In the genomic region with DNA sequence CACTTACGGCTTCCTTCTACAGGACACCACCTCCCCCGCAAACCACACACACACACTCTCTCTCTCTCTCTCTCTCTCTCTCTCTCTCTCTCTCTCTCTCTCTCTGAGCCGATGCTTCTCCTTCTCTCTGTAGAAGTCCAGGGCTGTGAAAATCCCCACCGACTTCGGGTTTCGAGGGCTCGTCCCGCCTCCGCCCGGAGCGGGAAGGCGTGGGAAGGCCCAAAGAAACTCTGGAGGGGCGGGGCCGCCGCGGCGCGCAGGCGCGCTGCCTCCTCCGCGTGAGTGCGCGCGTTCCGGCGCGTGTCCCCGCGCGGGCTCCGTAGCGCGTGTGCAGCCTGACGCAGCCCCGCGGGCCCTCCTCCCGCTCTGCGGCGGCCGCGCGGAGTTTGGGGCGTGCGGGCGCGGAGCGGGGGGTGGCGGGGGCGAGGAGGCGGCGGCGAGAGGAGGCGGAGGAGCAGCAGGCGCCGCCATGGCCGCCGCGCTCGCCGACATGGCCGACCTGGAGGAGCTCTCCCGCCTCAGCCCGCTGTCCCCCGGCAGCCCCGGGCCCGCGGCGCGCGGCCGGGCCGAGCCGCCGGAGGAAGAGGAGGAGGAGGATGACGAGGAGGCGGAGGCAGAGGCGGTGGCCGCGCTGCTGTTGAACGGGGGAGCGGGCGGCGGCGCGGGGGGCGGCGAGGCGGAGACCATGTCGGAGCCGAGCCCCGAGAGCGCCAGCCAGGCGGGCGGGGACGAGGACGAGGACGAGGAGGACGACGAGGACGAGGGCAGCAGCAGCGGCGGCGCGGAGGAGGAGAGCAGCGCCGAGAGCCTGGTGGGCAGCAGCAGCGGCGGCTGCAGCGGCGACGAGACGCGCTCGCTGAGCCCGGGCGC, we compare ENCODE assay signal across 8 mouse cellular contexts. TPM values are rescaled to one million over a fixed set of nuclear protein-coding genes. Genes with fewer than 3 reads are reported as not detected.
DNase-seq lines count a peak whose midpoint lies in the region; ATAC-seq and TF ChIP-seq lines count a peak whose summit lies in the region.

No protein-coding gene starts in this region.

- peak overlapping the region; percentile 99 for H3K27ac ChIP-seq in forebrain, postnatal 0 days (ENCODE audit: low read depth, low read length)
- peak overlapping the region; percentile 94 for H3K27ac ChIP-seq in lung, embryonic 16.5 days (ENCODE audit: low read length)

- peak overlapping the region; percentile 75 for H3K4me2 ChIP-seq in forebrain, postnatal 0 days (ENCODE audit: low read depth)
- H3K4me2 ChIP-seq in lung, embryonic 16.5 days (ENCODE audit: low read depth, low read length): peak overlapping the region; percentile 85

- H3K4me3 ChIP-seq in G1E (ENCODE audit: low read depth, low read length): peak overlapping the region; percentile 93
- H3K4me3 ChIP-seq in forebrain, postnatal 0 days (ENCODE audit: low read depth, low read length): peak overlapping the region; percentile 98
- H3K4me3 ChIP-seq in lung, embryonic 16.5 days (ENCODE audit: low read length): peak overlapping the region; percentile 99

- H3K36me3 ChIP-seq in G1E (replicated peaks): peaks cover 12% of the 10 kb centered on the region
- no peaks in the 10 kb centered on the region for H3K36me3 ChIP-seq in forebrain, postnatal 0 days (ENCODE audit: insufficient read depth)
- H3K36me3 ChIP-seq in lung, embryonic 16.5 days (ENCODE audit: control insufficient read depth, insufficient read depth, low read length): no peaks in the 10 kb centered on the region

- no peaks in the 10 kb centered on the region for H3K9me3 ChIP-seq in G1E (replicated peaks)
- no peaks in the 10 kb centered on the region for H3K9me3 ChIP-seq in forebrain, postnatal 0 days (ENCODE audit: low read length)
- H3K9me3 ChIP-seq in lung, embryonic 16.5 days (ENCODE audit: control insufficient read depth, low read length): no peaks in the 10 kb centered on the region

- peak overlapping the region; percentile 81 for H3K9ac ChIP-seq in forebrain, postnatal 0 days
- H3K9ac ChIP-seq in lung, embryonic 16.5 days (ENCODE audit: low read length): peak overlapping the region; percentile 99

- TF ChIP-seq CTCF in G1E (IDR thresholded peaks at IDR 0.05; ENCODE audit: low read depth, low read length): no peak
- no peak for TF ChIP-seq CTCF in forebrain, postnatal 0 days (IDR thresholded peaks at IDR 0.05; ENCODE audit: low read depth)

- peak; percentile 74 for DNase-seq in G1E (ENCODE audit: low spot score)
- peak; percentile 89 to 97 for DNase-seq in cerebellum, adult 18-20 months
- peak; percentile 98 for DNase-seq in forebrain, postnatal 0 days
- DNase-seq in layer of hippocampus, adult 9-10 months (ENCODE audit: low spot score): peak; percentile 63
- peak; percentile 83 for DNase-seq in ovary, postnatal 10 days (ENCODE audit: low spot score)
- DNase-seq in thymus, postnatal 10 days (ENCODE audit: low spot score in 2 of 2): peak; percentile 87 to 93

- H3K27me3 ChIP-seq in G1E (ENCODE audit: insufficient read depth, low read length): no peaks in the 10 kb centered on the region
- H3K27me3 ChIP-seq in forebrain, postnatal 0 days (ENCODE audit: insufficient read depth, low read length): no peaks in the 10 kb centered on the region
- no peaks in the 10 kb centered on the region for H3K27me3 ChIP-seq in lung, embryonic 16.5 days (ENCODE audit: control insufficient read depth, insufficient read depth, low read depth, low read length)

- H3K4me1 ChIP-seq in G1E (ENCODE audit: insufficient read depth, low read depth, low read length): peaks cover 55% of the 10 kb centered on the region
- peaks cover 22% of the 10 kb centered on the region for H3K4me1 ChIP-seq in forebrain, postnatal 0 days (ENCODE audit: insufficient read depth)
- H3K4me1 ChIP-seq in lung, embryonic 16.5 days (replicated peaks; ENCODE audit: control insufficient read depth, insufficient read depth, low read length): peaks cover 22% of the 10 kb centered on the region

- peak; percentile 51 for ATAC-seq in G1E (ENCODE audit: extremely low read depth, insufficient number of reproducible peaks, low FRiP score, poor library complexity, severe bottlenecking)
- ATAC-seq in forebrain, postnatal 0 days: peak; percentile 96
- ATAC-seq in hematopoietic stem cell, adult 5-6 weeks (replicated peaks in 1 of 2; ENCODE audit: insufficient read depth in 1 of 2, low FRiP score in 2 of 2, low TSS enrichment in 1 of 2, low read depth in 1 of 2, poor library complexity in 2 of 2, severe bottlenecking in 2 of 2): peak; percentile 54 to 62
- peak; percentile 96 for ATAC-seq in lung, embryonic 16.5 days (ENCODE audit: low read depth)

- WGBS in forebrain, postnatal 0 days: 3% methylated on average over 92 of the region's 117 CpGs
- WGBS in lung, embryonic 16.5 days: under 1% methylated on average over 75 of the region's 117 CpGs

RNA-seq across cellular contexts. Expression of a gene that starts 1.0 kb away (rescaled TPM):
- total RNA-seq in G1E (2014; fragmentation: Nextera tagmentation) (71.7 and 75.8 TPM in 2 replicates), G1E (2017) (53.3 and 71.6 TPM in 2 replicates)
- polyA plus RNA-seq in G1E (2012): 41.6 and 51.7 TPM in 2 replicates
- 19.5 and 34.6 TPM in 2 replicates for total RNA-seq in forebrain, postnatal 0 days (2014; rRNA removed)
- 2.8 and 4.0 TPM in 2 replicates for polyA plus RNA-seq in forebrain, postnatal 0 days (2015; fragmentation: Nextera tagmentation; extraction: Ambion mirVana)
- total RNA-seq in hematopoietic stem cell, adult 5-6 weeks (2017): 78.8 and 112 TPM in 2 replicates
- 9.9 and 10.8 TPM in 2 replicates for polyA plus RNA-seq in lung, embryonic 16.5 days (2015; fragmentation: Nextera tagmentation; extraction: Ambion mirVana)

Comparison
In these comparisons a context has a peak if more than half of its experiments do, and no peak if none do; other contexts are left out.
1. Peak in every context shown above with its lines: DNase-seq, ATAC-seq, H3K4me3 ChIP-seq and H3K27ac ChIP-seq.